Mouse (Mus musculus) spleen, adult 12 weeks (tissue): ENCODE measurements at regions not wholly inside any gene's neighbourhood (a gene's known extent, or its start where the extent isn't known, plus 50 kb on each side); places are given as distances from the start of the nearest gene placed in this dataset.

Experiments used
- DNase-seq: peaks from one replicate; pipeline ENCODE4 v3.0.0; 2022; ENCODE audit warnings: low spot score

DNA sequence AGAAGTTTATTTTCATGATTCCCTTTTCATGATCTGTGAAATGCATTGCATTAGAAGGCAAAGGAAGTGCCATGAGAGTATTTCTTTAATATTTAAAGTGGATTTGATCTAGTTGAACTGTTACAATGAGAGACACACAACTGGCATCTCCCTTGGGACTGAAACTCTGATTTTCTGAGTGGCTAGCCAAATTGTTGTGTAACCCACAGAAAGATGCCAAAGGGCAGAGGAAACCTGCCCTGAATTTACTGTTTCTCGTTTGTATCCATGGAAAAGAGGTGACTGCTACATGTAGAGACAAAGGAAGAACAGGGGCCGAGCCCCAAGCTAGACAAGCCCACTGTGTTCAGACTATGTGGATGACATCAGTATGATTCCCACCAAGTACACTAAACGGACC is 360.4 kb upstream of the Cited2 start:
- no peak for DNase-seq

GRCm38 (mm10) chr10:17366042-17366740 is 356.8 kb upstream of the Cited2 start:
- DNase-seq = no peak

- no peak for DNase-seq
These were observed 356.0 kb upstream of the Cited2 start for GRCm38 (mm10) chr10:17367026-17367425.

DNA sequence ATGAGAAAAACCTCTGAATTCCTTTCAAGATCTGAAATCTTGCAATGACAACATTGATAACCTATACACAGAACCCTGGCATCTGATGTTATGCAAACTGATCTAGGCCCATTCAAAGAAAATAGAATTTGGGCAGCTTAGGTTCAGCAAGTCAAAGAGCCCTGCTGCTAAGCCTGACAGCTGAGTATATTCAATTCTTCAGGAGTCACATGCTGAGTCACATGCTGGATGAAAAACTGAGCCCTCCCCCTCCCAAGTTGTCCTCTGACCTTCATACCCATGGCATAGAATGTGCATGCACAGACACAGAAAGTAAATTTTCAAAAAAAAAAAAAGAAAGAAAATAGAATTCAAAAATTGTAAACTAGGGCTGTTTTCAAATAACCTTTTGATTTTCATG is 355.6 kb upstream of the Cited2 start:
- no peak for DNase-seq

DNA sequence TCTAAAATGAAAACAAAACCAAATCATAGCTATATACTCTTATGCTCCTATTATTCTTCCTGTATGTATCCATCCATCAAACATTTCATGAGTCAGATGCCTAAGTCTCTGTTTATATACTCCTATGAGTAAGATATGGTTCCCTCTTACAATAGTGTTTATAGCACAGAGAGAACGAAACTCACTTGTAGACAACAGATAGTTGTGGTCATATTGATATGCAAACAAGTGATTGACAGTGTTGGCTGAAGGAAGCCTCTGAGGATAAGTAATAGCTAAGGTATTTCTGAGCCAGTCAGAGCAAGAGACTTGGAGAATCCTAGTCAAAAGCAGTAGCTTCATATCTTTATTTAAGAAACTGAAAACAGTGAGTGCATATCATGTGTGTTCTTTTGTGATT is 354.4 kb upstream of the Cited2 start:
- no peak for DNase-seq

DNA sequence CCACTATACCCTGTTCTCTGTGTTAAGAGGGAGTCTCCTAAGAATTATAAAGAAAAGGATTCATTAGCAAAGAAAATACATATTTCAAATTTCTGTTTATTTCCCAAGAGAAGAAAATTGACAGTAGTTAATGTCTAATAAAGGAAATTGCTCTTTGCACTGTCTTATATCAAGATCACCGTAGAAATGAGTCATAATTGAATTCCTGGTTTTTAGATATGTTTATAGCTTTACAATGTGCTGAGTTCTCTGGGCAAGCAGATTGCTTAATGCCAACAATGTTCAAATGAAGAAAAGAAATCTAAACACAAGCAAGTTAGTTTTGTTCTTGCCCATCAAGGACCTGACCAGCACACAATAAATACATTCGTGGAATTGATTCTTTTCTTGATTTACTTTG is 350.1 kb upstream of the Cited2 start:
- DNase-seq = no peak

GRCm38 (mm10) chr10:17374047-17374446 is 349.0 kb upstream of the Cited2 start:
- DNase-seq = no peak

DNA sequence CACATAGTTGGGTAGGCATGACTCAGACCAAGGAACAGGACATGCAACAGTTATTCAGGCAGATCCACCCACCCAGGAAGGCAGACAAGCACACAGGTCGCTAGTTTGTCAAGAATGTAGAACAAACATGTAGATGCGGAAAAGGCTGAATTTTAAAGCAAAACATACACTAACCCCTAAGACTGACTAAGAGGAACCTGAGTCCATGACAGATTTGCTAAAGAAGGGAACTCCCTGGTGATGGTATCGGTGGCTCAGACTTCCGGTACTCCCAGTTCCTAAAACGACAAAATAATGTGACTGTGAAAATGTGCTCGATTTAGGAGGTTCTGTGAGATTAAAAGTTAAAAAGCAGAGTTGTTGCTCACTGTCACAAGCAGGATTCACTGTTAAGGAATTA is 340.0 kb upstream of the Cited2 start:
- DNase-seq = no peak

- no peak for DNase-seq
These were observed 337.8 kb upstream of the Cited2 start for GRCm38 (mm10) chr10:17385181-17385580.

DNA sequence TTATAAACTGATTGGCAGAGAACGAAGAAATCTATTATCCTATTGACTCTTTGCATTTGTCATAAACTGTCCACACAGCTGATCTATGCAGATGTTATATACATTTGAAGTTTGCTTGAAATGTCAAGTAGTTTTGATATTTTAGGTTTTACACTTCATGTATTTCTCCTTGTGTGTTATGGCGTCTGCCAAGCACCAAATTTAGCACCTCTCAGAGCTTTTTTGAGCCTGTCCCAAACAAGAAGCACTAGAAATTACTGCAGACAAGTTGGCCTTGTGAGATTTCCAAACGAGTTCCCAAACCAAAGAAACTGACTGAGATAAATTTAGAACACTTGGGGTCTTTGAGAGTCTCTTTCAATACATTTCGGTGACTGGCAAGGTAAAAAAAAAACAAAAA is 335.7 kb upstream of the Cited2 start:
- no peak for DNase-seq

GRCm38 (mm10) chr10:17395495-17396224 is 327.4 kb upstream of the Cited2 start:
- DNase-seq = no peak

DNA sequence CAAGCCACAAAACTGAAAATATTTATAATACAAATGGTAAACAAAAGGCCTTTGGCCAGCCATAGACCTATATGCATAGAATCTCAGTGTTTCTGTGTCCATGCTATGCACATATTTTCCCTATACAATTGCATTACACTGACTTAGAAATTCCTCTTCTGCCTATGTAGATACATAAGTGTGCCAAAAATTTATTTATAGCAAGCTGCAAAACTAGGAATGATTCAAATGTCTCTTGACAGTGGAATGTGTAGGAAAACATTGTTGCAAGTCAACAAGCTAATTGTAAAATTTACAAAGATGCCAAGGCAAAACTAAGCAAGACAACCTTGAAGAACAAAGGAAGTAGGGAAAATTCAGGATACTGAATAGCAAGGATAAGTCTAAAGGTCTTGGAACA is 319.1 kb upstream of the Cited2 start:
- DNase-seq = no peak

DNA sequence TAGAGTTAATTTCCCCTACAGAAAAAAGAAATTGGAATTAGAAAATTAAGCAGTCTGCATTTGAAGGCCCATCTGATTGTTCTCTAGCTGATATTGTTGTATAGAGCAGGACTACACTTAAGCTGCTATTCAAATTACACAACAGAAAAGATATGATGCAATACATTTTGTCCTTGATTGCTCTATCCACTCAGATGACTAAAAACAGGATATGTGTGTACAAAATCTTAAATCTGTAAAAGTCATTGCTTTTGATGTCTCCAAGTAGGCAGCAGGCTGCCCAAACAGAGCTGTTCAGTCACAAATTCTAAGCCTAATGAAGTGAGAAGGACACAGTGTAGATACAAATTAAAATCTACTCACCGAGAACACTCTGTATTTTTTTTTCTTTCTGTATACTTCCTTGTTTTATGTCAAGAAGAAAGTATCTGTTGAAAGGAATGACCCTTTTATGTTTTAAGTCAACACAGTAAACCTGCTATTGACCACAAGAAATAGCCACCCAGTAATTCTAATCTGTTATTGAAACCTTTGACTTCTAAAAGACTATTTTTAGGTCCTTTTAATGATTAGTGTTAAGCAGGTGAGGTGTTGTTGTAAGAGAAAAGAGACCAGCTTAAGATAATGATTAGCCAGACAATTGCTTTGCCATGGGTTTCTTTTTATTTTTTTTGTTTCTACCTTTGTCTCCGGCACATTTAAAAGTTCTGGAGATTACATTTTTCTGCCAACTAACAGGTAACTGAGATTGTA is 315.0 kb upstream of the Cited2 start:
- DNase-seq = no peak

GRCm38 (mm10) chr10:17408781-17409180 is 314.2 kb upstream of the Cited2 start:
- no peak for DNase-seq

DNA sequence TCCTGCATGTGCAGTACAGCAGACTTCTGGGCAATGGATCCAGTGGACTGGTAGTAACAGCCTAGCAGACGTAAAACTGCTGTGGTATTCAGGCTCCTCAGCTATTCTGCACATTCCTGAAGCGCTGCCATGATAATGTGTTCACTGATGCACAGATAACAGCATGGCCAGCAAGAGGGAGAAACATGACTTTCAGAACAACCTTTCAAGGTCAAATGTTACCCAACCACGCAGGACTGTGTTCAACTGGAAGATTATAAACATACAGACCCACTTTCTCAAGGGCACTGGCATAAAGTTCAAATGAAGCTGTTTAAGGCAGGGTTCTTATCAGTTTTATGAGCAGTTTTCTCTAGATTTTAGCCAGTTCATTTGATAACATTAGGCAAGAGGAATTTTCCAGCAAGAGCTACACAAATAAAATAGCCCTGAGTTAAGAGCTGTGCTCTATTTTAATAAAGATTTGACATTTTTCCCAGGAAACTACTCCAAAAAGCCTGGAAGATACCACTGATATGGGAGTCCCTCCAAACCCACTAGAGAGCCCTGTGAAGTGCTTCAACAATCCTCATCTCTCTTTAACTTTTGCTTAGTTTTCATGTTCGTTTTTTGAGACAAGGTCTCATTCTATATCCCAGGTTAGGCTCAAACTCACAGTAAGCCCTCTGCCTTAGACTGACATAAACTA is 311.6 kb upstream of the Cited2 start:
- no peak for DNase-seq

- DNase-seq = no peak
These were observed 307.9 kb upstream of the Cited2 start for GRCm38 (mm10) chr10:17415112-17415511.

- no peak for DNase-seq
These were observed 306.9 kb upstream of the Cited2 start for GRCm38 (mm10) chr10:17416121-17416520.

- DNase-seq = no peak
These were observed 305.6 kb upstream of the Cited2 start for GRCm38 (mm10) chr10:17417394-17417793.

GRCm38 (mm10) chr10:17418227-17418685 is 304.8 kb upstream of the Cited2 start:
- no peak for DNase-seq

- DNase-seq = no peak
These were observed 299.3 kb upstream of the Cited2 start for GRCm38 (mm10) chr10:17423584-17424278.

- DNase-seq = no peak
These were observed 296.8 kb upstream of the Cited2 start for GRCm38 (mm10) chr10:17426197-17426596.

- no peak for DNase-seq
These were observed 295.7 kb upstream of the Cited2 start for GRCm38 (mm10) chr10:17427316-17427715.
